Mouse (Mus musculus) MEL (cell line): ENCODE results near the gene Ntf5. TPM values are rescaled to one million over a fixed set of nuclear protein-coding genes. Genes with fewer than 3 reads are reported as not detected.

Experiments used
- DNase-seq: peaks from one replicate; pipeline ENCODE4 v3.0.0; 2011; ENCODE audit warnings: low read depth, low spot score
- H3K27ac ChIP-seq: 2 replicates; pipeline ENCODE4 v1.5.1; 2012; ENCODE audit warnings: low read depth, mild to moderate bottlenecking, control low read depth, low read length, moderate library complexity; ENCODE audit not compliant: control insufficient read depth
- H3K27me3 ChIP-seq, 2 experiments: fragments of 150-350 bp in 1 of 2; sonication (generic) in 1 of 2; 2 replicates each; pipeline ENCODE4 v1.6.1; 2012; ENCODE audit warnings: low read length in 2 of 2, mild to moderate bottlenecking in 2 of 2, improper control_type of control experiment in 1 of 2, moderate library complexity in 1 of 2; ENCODE audit not compliant: insufficient read depth in 2 of 2, control insufficient read depth in 1 of 2
- H3K36me3 ChIP-seq, 2 experiments: 2 replicates each; pipeline ENCODE4 v1.6.1; 2012 to 2014; ENCODE audit warnings: low read length in 2 of 2, improper control_type of control experiment in 1 of 2, inconsistent platforms in 1 of 2, mild to moderate bottlenecking in 1 of 2; ENCODE audit not compliant: insufficient read depth in 2 of 2, control insufficient read depth in 1 of 2
- H3K4me1 ChIP-seq, 2 experiments: fragments of 150-350 bp in 1 of 2; sonication (generic) in 1 of 2; 2 replicates each; pipeline ENCODE4 v1.6.1; 2012; ENCODE audit warnings: low read length in 2 of 2, improper control_type of control experiment in 1 of 2, mild to moderate bottlenecking in 1 of 2; ENCODE audit not compliant: insufficient read depth in 2 of 2, control insufficient read depth in 1 of 2
- H3K4me3 ChIP-seq, 2 experiments: fragments of 150-350 bp in 1 of 2; sonication (generic) in 1 of 2; 2 replicates each; pipeline ENCODE4 v1.5.1; 2012; ENCODE audit warnings: low read depth in 2 of 2, low read length in 2 of 2, mild to moderate bottlenecking in 2 of 2, moderate library complexity in 2 of 2, control low read depth in 1 of 2, improper control_type of control experiment in 1 of 2; ENCODE audit not compliant: control insufficient read depth in 1 of 2, insufficient read depth in 1 of 2
- H3K79me2 ChIP-seq: 2 replicates; pipeline ENCODE4 v1.6.1; 2012; ENCODE audit warnings: mild to moderate bottlenecking, low read length, moderate library complexity; ENCODE audit not compliant: control insufficient read depth, poor library complexity, insufficient read depth
- H3K9ac ChIP-seq: 2 replicates; pipeline ENCODE4 v1.6.1; 2012; ENCODE audit warnings: low read depth, mild to moderate bottlenecking, control low read depth, low read length, moderate library complexity; ENCODE audit not compliant: control insufficient read depth, poor library complexity, severe bottlenecking
- H3K9me3 ChIP-seq: fragments of 150-350 bp; sonication (generic); replicated peaks from 2 replicates; pipeline ENCODE4 v1.6.1; 2012; ENCODE audit warnings: mild to moderate bottlenecking, low read length, improper control_type of control experiment, moderate library complexity; ENCODE audit not compliant: insufficient read depth
- BHLHE40 ChIP-seq: IDR thresholded peaks from 2 replicates; pipeline ENCODE4 v1.6.1; 2012; ENCODE audit warnings: low read depth, mild to moderate bottlenecking, inconsistent platforms, low read length, improper control_type of control experiment, borderline replicate concordance
- CHD1 ChIP-seq: IDR thresholded peaks from 2 replicates; pipeline ENCODE4 v1.6.1; 2012; ENCODE audit warnings: low read depth, mild to moderate bottlenecking, inconsistent platforms, low read length, improper control_type of control experiment
- CHD2 ChIP-seq: IDR thresholded peaks from 2 replicates; pipeline ENCODE4 v1.6.1; 2011; ENCODE audit warnings: low read length, improper control_type of control experiment
- CTCF ChIP-seq, 3 experiments: IDR thresholded peaks in 2 of 3; conservative IDR thresholded peaks in 1 of 3; 2 replicates each; pipeline ENCODE4 v1.5.1; 2011 to 2012; ENCODE audit warnings: low read length in 3 of 3, low read depth in 2 of 3, mild to moderate bottlenecking in 2 of 3, improper control_type of control experiment in 1 of 3, inconsistent platforms in 1 of 3, mixed read lengths in 1 of 3, moderate library complexity in 1 of 3; ENCODE audit not compliant: control insufficient read depth in 1 of 3, insufficient read depth in 1 of 3, poor library complexity in 1 of 3, severe bottlenecking in 1 of 3
- E2F4 ChIP-seq: IDR thresholded peaks from 2 replicates; pipeline ENCODE4 v1.6.1; 2011; ENCODE audit warnings: low read depth, low read length, improper control_type of control experiment, borderline replicate concordance
- ELF1 ChIP-seq: IDR thresholded peaks from 2 replicates; pipeline ENCODE4 v1.6.1; 2014; ENCODE audit warnings: low read depth, mild to moderate bottlenecking, inconsistent platforms, low read length, improper control_type of control experiment, moderate library complexity
- EP300 ChIP-seq, 2 experiments: IDR thresholded peaks; 2 replicates each; pipeline ENCODE4 v1.6.1; 2011; ENCODE audit warnings: improper control_type of control experiment in 2 of 2, low read length in 2 of 2, low read depth in 1 of 2, mild to moderate bottlenecking in 1 of 2
- ETS1 ChIP-seq: IDR thresholded peaks from 2 replicates; pipeline ENCODE4 v1.6.1; 2012; ENCODE audit warnings: low read depth, mild to moderate bottlenecking, inconsistent platforms, low read length, improper control_type of control experiment, moderate library complexity
- GATA1 ChIP-seq: IDR thresholded peaks from 2 replicates; pipeline ENCODE4 v1.6.1; 2011; ENCODE audit warnings: low read depth, low read length, improper control_type of control experiment
- HCFC1 ChIP-seq: IDR thresholded peaks from 2 replicates; pipeline ENCODE4 v1.6.1; 2012; ENCODE audit warnings: low read depth, mild to moderate bottlenecking, inconsistent platforms, low read length, improper control_type of control experiment, moderate library complexity
- JUND ChIP-seq: IDR thresholded peaks from 2 replicates; pipeline ENCODE4 v1.6.1; 2011; ENCODE audit warnings: low read depth, mild to moderate bottlenecking, improper control_type of control experiment, low read length
- KAT2A ChIP-seq: conservative IDR thresholded peaks from 2 replicates; pipeline ENCODE4 v1.6.1; 2012; ENCODE audit warnings: low read depth, low read length, improper control_type of control experiment, inconsistent platforms
- MAX ChIP-seq: IDR thresholded peaks from 2 replicates; pipeline ENCODE4 v1.6.1; 2011; ENCODE audit warnings: low read length, improper control_type of control experiment
- MAZ ChIP-seq: IDR thresholded peaks from 2 replicates; pipeline ENCODE4 v1.6.1; 2012; ENCODE audit warnings: low read depth, mild to moderate bottlenecking, inconsistent platforms, low read length, improper control_type of control experiment
- MEF2A ChIP-seq: IDR thresholded peaks from 2 replicates; pipeline ENCODE4 v1.6.1; 2014; ENCODE audit warnings: low read depth, mild to moderate bottlenecking, inconsistent platforms, low read length, improper control_type of control experiment; ENCODE audit not compliant: poor library complexity, insufficient replicate concordance, severe bottlenecking; ENCODE audit errors: extremely low read depth
- MYB ChIP-seq: IDR thresholded peaks from 2 replicates; pipeline ENCODE4 v1.6.1; 2011; ENCODE audit warnings: mild to moderate bottlenecking, low read depth, low read length, improper control_type of control experiment
- MYC ChIP-seq: IDR thresholded peaks from 2 replicates; pipeline ENCODE4 v1.6.1; 2011; ENCODE audit warnings: low read depth, mild to moderate bottlenecking, low read length, improper control_type of control experiment, moderate library complexity
- NELFE ChIP-seq: IDR thresholded peaks from 2 replicates; pipeline ENCODE4 v1.6.1; 2011; ENCODE audit warnings: low read depth, low read length, improper control_type of control experiment
- POLR2A ChIP-seq, 2 experiments: IDR thresholded peaks; 2 replicates each; pipeline ENCODE4 v1.6.1; 2011 to 2012; ENCODE audit warnings: low read length in 2 of 2, mild to moderate bottlenecking in 2 of 2, control low read depth in 1 of 2, improper control_type of control experiment in 1 of 2, low read depth in 1 of 2, moderate library complexity in 1 of 2; ENCODE audit not compliant: control insufficient read depth in 1 of 2, insufficient read depth in 1 of 2, poor library complexity in 1 of 2
- POLR2AphosphoS2 ChIP-seq: IDR thresholded peaks from 2 replicates; pipeline ENCODE4 v1.6.1; 2011; ENCODE audit warnings: low read length, improper control_type of control experiment
- RAD21 ChIP-seq: IDR thresholded peaks from 2 replicates; pipeline ENCODE4 v1.6.1; 2011; ENCODE audit warnings: mild to moderate bottlenecking, low read depth, low read length, improper control_type of control experiment
- SMC3 ChIP-seq: IDR thresholded peaks from 2 replicates; pipeline ENCODE4 v1.6.1; 2011; ENCODE audit warnings: low read depth, low read length, improper control_type of control experiment
- TBP ChIP-seq: IDR thresholded peaks from 2 replicates; pipeline ENCODE4 v1.8.0; 2011; ENCODE audit warnings: low read depth, low read length, improper control_type of control experiment
- UBTF ChIP-seq: IDR thresholded peaks from 2 replicates; pipeline ENCODE4 v1.6.1; 2012; ENCODE audit warnings: low read depth, mild to moderate bottlenecking, inconsistent platforms, low read length, improper control_type of control experiment, moderate library complexity, borderline replicate concordance; ENCODE audit not compliant: insufficient read depth
- USF2 ChIP-seq, 2 experiments: IDR thresholded peaks; 2 replicates each; pipeline ENCODE4 v1.6.1; 2011 to 2012; ENCODE audit warnings: improper control_type of control experiment in 2 of 2, low read length in 2 of 2, borderline replicate concordance in 1 of 2, inconsistent platforms in 1 of 2, low read depth in 1 of 2, mild to moderate bottlenecking in 1 of 2; ENCODE audit not compliant: insufficient read depth in 1 of 2
- ZC3H11A ChIP-seq: IDR thresholded peaks from 2 replicates; pipeline ENCODE4 v1.6.1; 2012; ENCODE audit warnings: low read depth, mild to moderate bottlenecking, inconsistent platforms, low read length, improper control_type of control experiment
- ZKSCAN1 ChIP-seq: IDR thresholded peaks from 2 replicates; pipeline ENCODE4 v1.6.1; 2012; ENCODE audit warnings: low read depth, mild to moderate bottlenecking, inconsistent platforms, low read length, improper control_type of control experiment, moderate library complexity
- polyA plus RNA-seq, 2 experiments: library from polyadenylated mRNA; stranded (reverse) in 1 of 2; unstranded in 1 of 2; fragments of >175 nt in 1 of 2; fragments of >200 nt in 1 of 2; gene quantifications; 2 replicates each; pipeline versions ENCODE4 v1.2.1 to v1.2.4; 2012; ENCODE audit warnings: low replicate concordance in 2 of 2, low read depth in 1 of 2; ENCODE audit not compliant: insufficient read length in 2 of 2, insufficient read depth in 1 of 2, missing spikeins in 1 of 2
- total RNA-seq: library from RNA; depleted of rRNA; stranded (reverse); fragments of 300-350 nt; gene quantifications from 2 replicates; pipeline ENCODE4 v1.2.3, GENCODE M21; 2012

Gene Ntf5
- total and polyA plus RNA-seq, 3 experiments: 0.54 to 1.9 TPM; not detected in 1

- TF ChIP-seq TBP (no peak), MYB (no peak), CHD2 (no peak), POLR2A (IDR thresholded peaks at IDR 0.05; ENCODE audit: control insufficient read depth in 1 of 2, insufficient read depth in 1 of 2, low read depth in 1 of 2, low read length in 2 of 2, poor library complexity in 1 of 2) (no peak), NELFE (no peak), MAX (no peak), USF2 (IDR thresholded peaks at IDR 0.05; ENCODE audit: borderline replicate concordance in 1 of 2, insufficient read depth in 1 of 2, low read depth in 1 of 2, low read length in 2 of 2) (no peak), CTCF (IDR thresholded peaks at IDR 0.05 in 2 of 3, conservative IDR thresholded peaks at IDR 0.05 in 1 of 3; ENCODE audit: control insufficient read depth in 1 of 3, insufficient read depth in 1 of 3, low read depth in 2 of 3, low read length in 3 of 3, poor library complexity in 1 of 3, severe bottlenecking in 1 of 3) (no peak), SMC3 (no peak), MAZ (no peak), RAD21 (no peak), UBTF (no peak), ETS1 (no peak), MYC (no peak), CHD1 (no peak), ZKSCAN1 (no peak), ELF1 (no peak), MEF2A (no peak)
- TF ChIP-seq, all 39 proteins: peak for 0
- Histone ChIP-seq H3K4me3 (no peak overlapping the region; a peak in 1 of 4 replicates), H3K4me1 (peaks cover 7 to 33% of the 10 kb centered on the region in 2 experiments; a peak in 3 of 4 replicates), H3K9ac (peak overlapping the region; percentile 76), H3K9me3 (no peaks in the 10 kb centered on the region), H3K27me3 (no peaks in the 10 kb centered on the region), H3K36me3 (peaks cover 7 to 27% of the 10 kb centered on the region in 2 experiments), H3K27ac (peak overlapping the region; percentile 96), H3K79me2 (peaks cover 38% of the 10 kb centered on the region)
- no peak for DNase-seq
These were observed 47.8 kb downstream of the Ntf5 start for GRCm38 (mm10) chr7:45461326-45461725.

GRCm38 (mm10) chr7:45461781-45462180 is 48.3 kb downstream of the Ntf5 start:
- H3K4me1 ChIP-seq: peaks cover 7 to 29% of the 10 kb centered on the region in 2 experiments; a peak in 3 of 4 replicates

More at GRCm38 (mm10) chr7:45461781-45462180, 48.3 kb downstream of the Ntf5 start:
- Histone ChIP-seq H3K4me3 (no peak overlapping the region), H3K36me3 (peaks cover 7 to 26% of the 10 kb centered on the region in 2 experiments), H3K27ac (0 out of 2 replicates have a peak overlapping the region, but pooled peaks have one; percentile 7), H3K9ac (no peak overlapping the region), H3K27me3 (no peaks in the 10 kb centered on the region), H3K79me2 (peaks cover 41% of the 10 kb centered on the region), H3K9me3 (no peaks in the 10 kb centered on the region)
- TF ChIP-seq BHLHE40 (no peak), ZC3H11A (no peak), MEF2A (no peak), RAD21 (no peak), GATA1 (no peak), EP300 (IDR thresholded peaks at IDR 0.05; ENCODE audit: low read depth in 1 of 2, low read length in 2 of 2) (no peak), KAT2A (no peak), ZKSCAN1 (no peak), POLR2AphosphoS2 (no peak), SMC3 (no peak), E2F4 (no peak), JUND (no peak), MYB (no peak), POLR2A (IDR thresholded peaks at IDR 0.05; ENCODE audit: control insufficient read depth in 1 of 2, insufficient read depth in 1 of 2, low read depth in 1 of 2, low read length in 2 of 2, poor library complexity in 1 of 2) (no peak), MYC (no peak), CHD1 (no peak), TBP (no peak), ELF1 (no peak), ETS1 (no peak), HCFC1 (no peak)
- no peak for DNase-seq
